Mouse (Mus musculus) lung, postnatal 14 days (tissue): ENCODE results near the gene Bbs7.
"Not testable (repeated sequence)": the region's sequence is repeated elsewhere in the genome, so short reads cannot be mapped to it uniquely, and the experiment has no call there.

Experiments
- DNase-seq: peaks from one replicate; pipeline ENCODE4 v3.0.0; 2021

The Bbs7 gene

DNA sequence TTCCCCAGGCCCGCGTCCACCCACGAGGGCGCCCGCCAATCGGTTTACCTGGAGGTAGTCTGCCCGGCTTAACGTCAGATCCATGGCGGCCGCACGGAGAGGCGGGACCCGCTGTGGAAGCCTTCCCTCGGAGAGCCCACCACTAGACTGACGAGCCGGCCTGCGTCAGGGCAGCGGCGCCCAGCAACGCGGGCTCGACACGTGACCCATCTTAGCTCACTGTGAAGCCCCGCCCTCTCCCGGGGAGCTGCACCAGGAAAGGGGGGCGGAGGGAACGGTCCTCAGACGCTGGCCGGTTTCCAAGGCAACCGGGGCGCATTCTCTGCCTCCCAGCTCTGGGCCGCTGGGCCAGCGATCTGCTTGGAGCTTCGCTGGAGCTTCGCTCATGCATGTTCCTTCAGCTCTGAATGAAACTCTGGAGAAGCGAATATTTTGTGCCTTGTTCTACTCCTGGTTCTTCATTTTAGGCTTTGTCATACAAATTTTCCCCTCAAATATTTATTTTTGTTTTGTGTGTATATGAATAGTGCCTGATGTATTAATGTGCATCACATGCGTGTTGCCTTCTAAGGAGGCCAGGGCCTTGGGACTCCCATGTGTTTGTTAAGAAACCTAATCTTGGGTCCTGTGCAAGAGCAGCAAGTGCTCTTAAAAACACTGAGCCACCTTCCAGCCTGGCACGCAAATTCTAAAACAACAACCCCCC is at the start of gene Bbs7:
Bbs7 (minus strand) TSS at position 276 of the 706 bp plus-strand sequence.
- DNase-seq = peak; percentile 94

DNA sequence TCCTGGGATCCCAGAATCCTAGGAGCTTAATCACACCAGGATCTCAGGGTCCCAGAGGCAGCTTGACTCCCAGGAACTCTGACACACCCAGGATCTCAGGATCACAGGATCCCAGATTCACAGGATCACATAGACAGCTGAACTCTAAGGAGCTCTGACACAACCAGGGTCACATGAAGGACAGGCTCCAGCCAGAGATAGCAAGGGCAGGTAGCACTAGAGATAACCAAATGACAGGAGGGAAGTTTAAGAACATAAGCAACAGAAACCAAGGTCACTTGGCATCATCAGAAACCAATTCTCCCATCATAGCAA is 31.9 kb upstream of the Bbs7 start:
- not testable (repeated sequence) for DNase-seq

DNA sequence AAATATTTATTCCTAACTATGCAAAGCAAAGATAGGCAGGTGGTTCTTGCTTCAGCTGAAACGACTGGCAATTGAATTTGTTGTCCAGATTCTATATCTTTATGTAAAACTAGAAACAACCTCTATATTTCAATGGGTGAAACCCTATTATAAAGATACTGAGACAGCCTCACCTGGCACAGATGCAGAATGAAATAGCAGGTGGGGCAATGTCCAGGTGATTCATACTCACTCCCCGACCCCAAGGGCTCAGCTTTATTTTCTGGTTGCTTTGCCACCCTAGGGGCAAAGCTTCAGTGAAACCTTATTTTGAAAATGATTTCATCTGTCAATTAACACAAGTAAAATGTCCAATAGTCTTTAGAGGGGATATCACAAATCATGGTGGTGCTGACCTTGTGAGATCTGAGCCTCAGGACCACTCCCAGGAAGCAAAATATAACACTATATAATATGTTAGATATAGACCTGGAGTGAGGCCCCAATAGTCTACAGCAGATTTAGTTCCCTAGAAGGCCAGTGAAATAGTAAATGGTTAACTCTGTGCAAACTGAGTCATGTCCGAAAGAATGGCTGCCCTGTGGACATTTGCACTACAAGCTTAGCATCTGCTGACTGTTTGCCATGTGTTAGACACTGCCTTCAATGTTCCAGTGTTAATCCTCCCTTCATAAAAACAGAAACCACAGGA is 31.4 kb upstream of the Bbs7 start:
- DNase-seq = no peak

DNA sequence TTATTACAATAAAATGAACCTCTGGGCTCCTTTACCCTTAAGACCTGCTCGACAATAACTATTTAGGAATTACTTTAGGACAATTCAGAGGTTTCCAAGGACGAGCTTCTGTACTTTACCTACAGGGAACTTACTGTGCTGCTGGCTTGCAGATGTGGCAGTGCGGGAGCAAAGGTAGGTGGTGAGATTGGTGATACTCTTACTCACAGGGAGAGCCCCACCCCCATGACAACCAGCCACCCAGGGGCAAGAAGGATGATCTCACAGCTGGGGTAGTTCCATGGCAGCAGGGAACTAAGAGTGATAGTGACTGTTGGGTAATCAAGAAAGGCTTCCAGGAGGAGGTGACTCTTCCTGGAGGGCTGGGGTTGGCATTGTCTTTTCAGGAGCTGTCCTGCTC is 30.1 kb upstream of the Bbs7 start:
- DNase-seq = no peak

DNA sequence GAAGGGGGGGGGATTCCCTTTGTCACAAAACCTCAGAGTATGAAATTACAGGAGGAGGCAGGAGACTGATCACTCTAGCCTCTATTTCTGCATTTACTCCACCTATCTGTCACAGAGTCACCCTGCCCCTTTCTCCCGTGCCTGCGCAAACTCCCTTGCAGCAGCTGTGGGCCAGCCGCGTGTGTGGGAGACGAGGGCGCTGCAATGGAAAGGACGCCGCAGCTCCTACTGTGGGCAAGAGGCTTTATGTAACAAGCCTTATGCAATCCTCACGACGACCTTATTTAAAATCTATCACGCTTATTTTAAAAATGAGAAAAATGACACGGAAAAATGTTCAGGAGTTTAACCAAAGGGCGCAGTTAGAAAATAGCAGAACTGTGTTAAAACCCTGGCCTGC is 29.5 kb upstream of the Bbs7 start:
- no peak for DNase-seq

DNA sequence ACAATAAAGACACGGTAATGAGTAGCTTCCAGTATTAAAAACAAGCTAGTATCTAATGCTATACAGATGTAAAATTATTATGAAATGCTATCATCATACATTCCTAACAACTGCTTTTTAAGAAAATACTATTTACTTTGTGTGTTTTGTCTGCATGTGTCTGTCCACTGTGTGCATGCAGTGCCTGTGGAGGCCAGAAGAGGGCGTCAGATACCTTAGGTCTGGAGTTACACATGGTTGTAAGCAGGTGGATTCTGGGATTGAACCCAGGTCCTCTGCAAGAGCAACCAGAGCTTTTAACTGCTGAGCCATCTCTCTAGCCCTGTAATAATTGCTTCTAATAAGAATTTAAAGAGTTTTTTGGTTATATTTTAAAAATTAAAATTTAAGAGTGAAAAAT is 27.5 kb upstream of the Bbs7 start:
- no peak for DNase-seq

DNA sequence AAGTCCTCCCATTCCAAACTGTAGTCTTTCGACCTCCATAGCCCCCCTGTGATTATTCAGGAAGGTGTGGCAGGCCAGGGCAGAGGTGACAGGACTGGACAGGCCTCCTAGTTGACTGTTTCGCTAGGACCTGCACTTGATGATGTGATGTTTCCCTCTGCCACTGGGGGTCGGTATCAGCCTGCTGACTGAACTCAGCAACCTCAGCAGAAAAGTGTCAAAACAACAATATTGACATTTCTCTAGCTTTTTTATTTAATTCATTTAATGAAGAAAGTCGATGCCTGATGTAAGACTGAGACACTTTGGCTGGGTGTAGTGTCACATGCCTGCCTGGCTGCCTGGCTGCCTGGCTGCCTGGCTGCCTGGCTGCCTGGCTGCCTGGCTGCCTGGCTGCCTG is 22.2 kb upstream of the Bbs7 start:
- peak; percentile 8 for DNase-seq

DNA sequence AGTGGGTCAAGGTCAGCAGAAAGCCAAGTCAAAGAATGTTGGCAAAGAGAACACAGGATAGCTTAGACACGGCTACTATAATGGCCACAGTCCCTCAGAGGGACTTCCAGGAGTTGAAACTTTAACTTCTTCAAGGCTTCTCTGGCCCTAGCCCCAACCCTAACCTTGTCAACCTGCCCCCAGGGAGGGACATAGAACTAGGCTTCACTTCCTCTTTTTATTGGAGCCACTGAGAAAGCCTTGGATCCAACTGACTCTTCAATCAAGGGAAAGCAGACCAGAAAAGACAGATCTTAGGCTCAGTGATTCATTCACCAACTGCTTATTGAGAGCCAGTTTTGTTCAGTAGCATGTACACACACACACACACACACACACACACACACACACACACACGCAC is 13.5 kb upstream of the Bbs7 start:
- no peak for DNase-seq

DNA sequence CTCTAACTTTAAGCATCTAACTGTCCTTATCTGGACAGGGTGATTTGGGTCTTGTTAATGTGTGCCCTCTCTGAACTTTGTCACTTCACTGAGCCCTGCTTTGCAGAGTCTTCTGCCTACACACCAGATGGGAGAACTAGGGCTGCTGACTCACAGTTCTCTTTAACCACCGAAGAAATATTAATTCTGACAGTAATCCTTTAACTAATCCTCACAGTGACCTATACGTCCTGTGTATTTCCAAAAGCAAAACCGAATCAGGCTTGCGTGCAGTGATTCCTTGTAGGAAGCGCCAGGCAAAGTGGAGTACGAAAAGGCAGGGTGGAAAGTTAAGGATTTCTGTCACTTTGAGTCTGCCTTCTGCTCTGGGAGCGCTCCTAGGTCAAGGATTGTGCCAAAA is 4.9 kb upstream of the Bbs7 start:
- no peak for DNase-seq

DNA sequence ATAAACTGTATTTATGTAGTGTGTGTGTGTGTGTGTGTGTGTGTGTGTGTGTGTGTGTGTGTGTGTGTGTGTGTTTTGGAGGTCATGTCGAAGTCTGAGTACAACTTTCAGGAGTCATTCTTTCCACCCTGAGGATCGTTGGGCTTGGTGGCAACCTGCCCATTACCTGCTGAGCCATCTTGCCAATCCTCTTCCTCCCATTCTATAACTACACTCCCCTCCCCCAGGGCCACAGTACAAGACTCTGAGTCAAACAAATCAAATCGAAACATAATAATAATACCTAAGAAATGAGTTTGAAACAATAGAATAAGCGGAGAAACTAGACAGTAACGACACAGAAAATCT is 605 bp upstream of the Bbs7 start:
- peak; percentile 1 for DNase-seq

DNA sequence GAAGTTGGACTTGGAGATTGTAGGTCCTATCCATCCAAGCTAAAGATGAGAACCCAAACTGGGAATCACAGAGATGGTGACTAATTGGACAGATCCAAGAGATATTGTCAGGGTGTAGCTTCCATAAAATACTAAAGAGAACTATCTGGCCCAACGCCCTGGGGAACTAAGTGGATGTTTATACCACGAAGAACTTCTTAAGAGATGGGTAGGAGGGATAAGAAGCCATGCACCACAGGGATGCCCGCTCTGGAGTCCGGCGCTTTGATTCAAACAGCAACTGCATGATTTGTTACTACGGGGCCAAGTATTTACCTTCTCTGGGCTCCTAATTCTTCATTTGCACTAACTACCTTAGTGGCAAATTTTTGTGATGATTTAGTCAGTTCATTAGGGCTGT is 590 bp downstream of the Bbs7 start:
- peak; percentile 0 for DNase-seq

DNA sequence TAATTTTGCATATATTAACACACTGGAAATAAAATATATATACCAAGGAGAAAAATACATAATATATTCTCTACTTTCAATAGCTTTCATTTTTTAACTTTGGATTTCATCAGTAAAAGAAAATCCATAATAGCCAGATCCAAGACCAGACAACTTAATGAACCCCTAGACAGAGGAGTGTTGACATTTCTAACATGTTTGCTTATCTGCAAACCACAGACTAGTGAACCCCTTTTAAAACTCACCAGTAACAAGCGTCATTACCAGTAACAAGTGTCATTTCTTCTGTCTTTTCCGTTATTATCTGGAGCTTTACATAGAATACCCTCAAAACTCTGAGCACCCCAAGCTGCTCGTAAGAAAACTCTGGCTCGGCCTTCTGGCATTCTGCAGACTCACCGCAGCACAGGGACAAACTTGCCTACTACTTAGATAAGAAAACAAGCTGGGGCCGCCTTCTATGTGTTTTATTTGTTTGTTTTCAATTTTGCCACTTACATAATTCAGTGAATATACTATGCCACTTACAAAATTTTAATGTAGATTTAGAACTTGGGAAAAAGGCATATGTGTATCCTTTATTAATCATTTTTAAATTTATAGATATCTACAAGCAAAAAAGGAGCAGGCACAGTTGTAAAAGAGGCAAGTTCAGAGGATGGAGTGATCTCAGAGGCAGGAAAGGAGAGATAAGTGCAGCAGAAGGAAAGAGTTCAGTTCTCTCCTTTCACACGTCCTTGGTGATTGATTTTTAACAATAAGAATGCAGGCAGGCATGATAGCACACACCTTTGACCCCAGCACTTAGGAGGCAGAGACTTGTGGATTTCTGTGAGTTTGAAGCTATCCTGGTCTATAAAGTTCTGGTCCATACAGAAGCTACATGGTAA is 7.1 kb downstream of the Bbs7 start:
- no peak for DNase-seq

DNA sequence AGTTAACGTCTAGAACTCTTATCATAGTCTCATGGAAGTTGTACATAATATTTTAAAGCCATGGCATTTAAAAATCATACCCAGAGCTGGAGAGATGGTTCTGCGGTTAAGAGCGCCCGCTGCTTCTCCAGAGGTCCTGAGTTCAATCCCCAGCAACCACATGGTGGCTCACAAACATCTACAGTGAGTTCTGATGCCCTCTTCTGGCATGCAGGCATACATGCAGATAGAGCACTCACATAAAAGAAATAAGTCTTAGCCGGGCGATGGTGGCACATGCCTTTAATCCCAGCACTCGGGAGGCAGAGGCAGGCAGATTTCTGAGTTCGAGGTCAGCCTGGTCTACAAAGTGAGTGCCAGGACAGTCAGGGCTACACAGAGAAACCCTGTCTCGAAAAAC is 13.5 kb downstream of the Bbs7 start:
- DNase-seq = not testable (repeated sequence)

DNA sequence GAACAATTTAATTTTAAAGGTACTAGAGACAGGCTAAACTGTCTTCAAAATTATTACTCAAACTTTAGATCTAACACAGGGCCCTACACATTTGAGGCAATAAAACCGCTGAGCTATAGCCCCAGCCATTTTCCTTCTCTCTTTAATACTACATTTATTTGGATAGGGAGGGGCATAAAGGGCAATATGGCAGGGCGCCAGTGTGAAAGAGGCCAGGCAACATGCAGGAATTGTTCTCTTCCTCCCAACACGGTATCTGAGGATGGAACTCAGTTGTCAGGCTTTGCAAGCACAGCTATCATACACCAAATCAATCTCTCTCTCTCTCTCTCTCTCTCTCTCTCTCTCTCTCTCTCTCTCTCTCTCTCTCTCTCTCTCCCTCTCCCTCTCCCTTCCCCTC is 14.5 kb downstream of the Bbs7 start:
- no peak for DNase-seq

DNA sequence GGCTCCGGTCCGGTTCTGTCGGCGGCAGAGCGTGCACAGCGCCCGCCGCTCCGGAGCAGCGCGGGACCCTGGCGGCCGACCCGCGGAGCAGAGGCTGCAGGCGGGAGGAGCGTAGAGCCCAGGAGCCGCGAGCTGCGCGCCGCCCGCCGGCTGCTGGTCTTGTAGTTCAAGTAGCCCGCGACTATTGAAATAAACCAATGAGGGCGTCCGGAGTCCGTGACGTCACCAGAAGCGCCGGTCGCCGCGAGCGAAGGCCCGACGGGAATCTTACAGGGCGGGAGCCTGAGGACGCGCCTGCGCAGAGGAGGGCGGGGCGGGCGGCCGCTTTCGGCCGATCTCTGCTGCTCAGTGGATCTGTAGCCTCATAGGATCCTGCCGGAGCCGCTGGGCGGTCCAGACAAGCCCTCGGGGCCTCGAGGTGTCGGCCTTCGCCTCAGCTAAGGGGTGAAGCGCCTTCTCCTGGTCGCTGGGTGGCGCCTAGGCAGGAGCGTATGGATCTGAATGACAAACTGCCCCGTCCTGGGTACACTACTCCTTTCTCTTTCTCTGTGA is 41.4 kb downstream of the Bbs7 start, which contains the start of gene Ccna2:
Ccna2 (minus strand) TSS at position 324 of the 552 bp plus-strand sequence.
- peak; percentile 98 for DNase-seq

DNA sequence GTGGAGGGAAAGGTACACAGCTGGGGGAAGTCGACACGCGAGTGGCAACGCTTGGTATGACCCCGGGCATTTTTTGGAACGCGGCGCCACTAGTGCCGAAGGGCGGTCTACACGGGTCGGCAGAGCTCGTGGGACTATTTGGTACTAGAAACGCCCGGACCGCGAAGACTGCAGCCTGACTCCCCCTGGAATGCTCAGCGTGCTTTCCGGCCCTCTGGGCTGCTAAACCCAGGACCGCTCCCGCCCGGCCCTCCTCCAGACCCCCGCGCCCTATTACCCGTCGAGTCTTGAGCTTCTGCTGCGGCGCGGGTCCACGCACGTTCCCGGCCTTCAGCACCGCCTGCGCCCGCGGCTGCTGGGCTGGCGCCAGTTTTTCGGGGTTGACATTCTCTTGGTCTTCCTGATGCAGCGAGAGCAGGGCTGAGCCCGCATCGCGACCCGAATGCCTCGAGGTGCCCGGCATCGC is 41.9 kb downstream of the Bbs7 start:
- DNase-seq = no peak

DNA sequence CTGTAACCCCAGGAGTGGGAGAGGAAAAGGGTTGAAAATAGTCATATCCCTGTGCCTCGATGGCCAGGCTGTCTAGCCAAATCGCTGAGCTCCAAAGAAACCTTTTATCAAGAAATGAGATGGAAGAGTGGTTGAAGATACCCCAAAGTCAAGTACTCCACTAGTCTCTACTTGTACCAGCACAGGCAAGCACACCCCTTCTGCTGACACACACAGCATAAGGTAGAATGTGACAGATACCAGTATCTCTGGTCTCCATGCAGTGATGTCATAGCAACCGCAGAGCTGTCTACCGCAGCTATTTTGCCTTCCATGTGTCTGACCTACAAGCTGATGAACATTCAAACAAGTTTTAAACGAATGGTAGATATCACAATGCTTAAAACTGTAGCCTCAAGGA is 43.4 kb downstream of the Bbs7 start:
- DNase-seq = no peak

DNA sequence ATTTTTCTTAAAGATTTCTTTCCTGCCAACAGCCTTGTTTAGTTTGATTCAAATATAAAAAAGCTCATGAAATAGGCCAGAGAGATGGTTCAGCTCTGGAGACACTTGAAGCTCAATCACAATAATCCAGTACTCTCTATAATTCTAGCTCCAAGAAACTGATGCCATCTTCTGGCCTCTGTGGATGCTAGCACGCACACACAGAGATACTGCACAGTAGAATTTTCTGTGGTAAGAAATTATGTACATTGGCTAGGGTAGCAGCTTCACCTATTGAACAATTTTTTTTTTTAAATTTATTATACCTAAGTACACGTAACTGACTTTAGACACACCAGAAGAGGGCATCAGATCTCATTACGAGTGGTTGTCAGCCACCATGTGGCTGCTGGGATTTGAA is 49.6 kb downstream of the Bbs7 start:
- DNase-seq = no peak

DNA sequence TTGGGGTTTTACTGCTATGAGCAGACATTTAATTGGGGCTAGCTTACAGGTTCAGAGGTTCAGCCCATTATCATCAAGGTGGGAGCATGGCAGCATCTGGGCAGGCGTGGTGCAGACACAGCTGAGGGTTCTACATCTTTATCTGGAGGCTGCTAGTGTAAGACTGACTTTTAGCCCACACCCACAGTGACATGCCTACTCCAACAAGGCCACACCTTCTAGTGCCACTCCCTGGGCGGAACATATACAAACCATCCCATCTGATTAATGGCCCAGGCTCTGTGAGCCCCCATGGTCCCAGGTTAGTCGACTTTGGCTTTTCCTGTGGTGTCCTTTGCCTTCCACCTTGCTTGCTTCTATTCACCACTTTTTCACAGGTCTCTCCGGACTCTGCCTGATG is 53.7 kb downstream of the Bbs7 start:
- no peak for DNase-seq

DNA sequence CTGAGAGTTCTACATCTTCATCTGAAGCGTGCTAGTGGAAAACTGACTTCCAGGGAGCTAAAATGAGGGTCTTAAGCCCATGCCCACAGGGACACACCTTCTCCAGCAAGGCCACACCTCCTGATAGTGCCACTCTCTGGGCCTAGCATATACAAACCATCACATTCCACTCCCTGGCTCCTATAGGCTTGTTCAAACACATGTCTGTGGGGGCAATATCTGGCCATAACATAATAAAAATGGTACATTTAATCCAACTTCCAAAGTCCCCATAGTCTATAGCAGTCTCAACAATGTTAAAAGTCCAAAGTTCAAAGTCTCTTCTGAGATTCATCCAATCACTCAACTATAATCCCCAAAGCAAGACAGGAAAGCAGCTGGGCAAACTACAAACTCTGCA is 55.7 kb downstream of the Bbs7 start:
- DNase-seq = no peak

DNA sequence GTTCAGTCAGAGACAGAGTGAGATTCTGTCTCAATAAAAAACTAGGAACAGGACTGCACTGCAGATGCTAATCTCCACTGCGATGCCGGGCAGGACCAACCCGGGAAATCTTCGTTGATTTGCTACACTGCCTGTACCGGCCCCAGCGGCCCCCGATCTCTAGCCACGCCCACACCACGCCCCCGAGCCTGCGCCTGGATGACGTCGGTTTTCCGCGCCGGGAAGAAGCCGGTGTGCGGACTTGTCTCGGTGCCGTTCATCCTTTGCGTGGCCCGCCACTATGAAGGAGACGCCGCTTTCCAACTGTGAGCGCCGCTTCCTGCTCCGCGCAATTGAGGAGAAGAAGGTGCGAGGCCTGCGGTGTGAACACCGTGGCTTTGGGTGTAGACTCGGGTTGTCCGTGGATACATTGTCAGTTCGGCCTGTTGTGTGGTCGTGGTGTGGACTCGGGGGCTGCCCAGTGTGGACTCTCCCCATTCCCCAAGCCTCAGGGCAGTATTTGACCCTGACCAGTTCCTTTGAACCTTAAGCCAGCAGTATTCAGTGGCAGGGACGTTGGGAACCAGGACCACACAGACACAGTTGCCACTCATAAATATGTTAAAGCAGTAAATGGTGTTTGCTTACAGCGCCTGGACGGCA is 60.8 kb downstream of the Bbs7 start, which contains the start of gene Exosc9:
Exosc9 (plus strand) TSS at position 201 of the 642 bp plus-strand sequence.
- peak; percentile 96 for DNase-seq

DNA sequence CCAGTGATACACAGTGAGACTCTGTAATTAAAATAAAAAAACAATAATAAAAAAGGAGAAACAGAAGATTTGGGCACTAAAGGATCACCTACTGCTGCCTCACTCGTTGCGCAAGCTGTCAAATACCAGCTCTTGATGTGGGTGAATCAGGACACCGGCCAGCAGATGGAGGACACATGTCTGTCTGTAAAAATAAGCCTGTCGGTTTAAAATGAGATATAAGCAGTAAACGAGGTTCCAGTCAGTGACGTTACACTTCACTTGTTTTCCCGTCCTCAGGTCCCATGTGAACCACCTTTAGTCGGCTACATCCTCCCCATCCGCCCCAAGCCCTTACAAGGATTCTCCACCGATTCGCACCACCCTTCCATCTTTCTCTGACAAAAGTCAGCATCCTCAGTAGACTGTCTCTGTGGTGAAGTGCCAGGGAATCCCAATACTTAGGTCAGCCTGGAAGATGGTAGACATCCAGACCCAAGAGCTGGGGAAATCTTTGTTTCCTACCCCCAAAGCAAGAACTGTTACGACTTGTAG is 61.4 kb downstream of the Bbs7 start:
- DNase-seq = no peak

DNA sequence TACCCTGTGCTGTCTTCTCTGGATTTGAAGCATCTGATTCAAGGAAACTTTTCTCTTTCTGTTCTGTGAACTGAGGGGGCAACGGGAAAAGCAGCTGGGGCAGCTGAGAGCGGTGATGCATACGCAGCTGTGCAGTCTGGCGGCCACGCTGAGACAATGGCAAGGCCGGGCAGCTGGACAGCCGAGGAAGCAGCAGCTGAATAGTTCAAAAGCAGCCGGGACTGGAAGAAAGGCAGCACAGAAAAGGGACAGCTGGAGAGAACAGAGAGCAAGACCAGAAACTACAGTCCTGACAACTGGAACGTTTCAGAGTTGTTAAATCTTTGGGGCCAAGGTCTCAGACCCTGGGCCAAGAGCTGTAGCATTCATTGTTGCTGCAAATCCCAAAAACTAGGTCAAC is 61.9 kb downstream of the Bbs7 start:
- peak; percentile 29 for DNase-seq
